In the genomic region with DNA sequence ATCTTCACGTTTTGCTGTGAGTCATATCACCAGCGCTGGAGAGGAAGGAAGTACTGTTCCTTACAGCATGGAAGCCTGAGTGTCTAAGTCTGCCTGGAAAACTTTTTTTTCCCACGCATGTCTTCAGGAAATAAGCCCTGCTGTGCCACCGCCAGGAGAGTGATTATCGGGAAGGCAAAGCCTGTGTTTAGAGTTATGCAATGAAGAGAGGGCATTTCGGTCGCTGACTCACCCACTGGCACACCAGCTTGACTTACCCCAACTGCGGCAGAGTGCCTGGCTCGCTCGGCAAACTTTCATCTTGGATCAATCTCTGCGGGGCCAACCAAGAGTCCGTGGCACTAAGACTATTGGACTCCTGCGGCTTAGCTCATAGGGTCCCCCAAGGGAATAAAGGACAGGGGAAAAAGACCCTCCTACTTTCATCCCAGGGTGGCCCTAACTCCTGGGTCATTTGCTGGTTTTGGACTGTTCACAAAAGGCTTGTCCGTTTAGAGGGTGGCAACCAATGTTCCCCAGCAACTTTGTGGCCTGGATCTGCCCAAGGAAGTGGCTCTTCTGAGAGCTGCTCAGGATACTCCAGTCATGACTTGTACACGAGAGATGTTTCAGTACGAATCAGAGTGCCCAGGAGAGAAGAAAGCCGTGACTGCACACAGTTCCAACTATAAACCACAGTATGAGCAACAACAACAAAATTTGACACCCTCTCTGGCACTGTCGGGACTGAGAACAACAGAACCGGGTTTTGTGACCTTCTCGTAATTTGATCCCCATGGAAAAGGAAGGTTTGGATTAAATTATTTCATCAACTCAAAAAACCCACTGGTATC, we compare ENCODE assay signal across 8 mouse cellular contexts.
DNase-seq lines count a peak whose midpoint lies in the region; ATAC-seq and TF ChIP-seq lines count a peak whose summit lies in the region.
"Had no signal": no experiment of that assay in that cellular context is flagged by ENCODE, and none has a peak within 500 bp of the region (broad histone marks: within the 10 kb centered on the region; RNA-seq: fewer than 3 reads in every experiment).

No protein-coding gene starts in this region.

- H3K27me3 ChIP-seq in stomach, embryonic 15.5 days (replicated peaks): no peaks in the 10 kb centered on the region

- H3K4me1 ChIP-seq in lung, adult 2 months (ENCODE audit: control insufficient read depth, insufficient read depth, low read length): peaks cover 14% of the 10 kb centered on the region
- H3K4me1 ChIP-seq in stomach, embryonic 15.5 days: peaks cover 17% of the 10 kb centered on the region

- no peak overlapping the region for H3K9ac ChIP-seq in stomach, embryonic 15.5 days

- WGBS in lung, adult 2 months: 45% methylated on average over 20 of the region's 20 CpGs
- 76% methylated on average over 20 of the region's 20 CpGs for WGBS in stomach, embryonic 15.5 days

- peak; percentile 47 for DNase-seq in lung, adult 2 months
- no peak for DNase-seq in lung, postnatal 10 days
- peak; percentile 65 for DNase-seq in adrenal gland, postnatal 36 days
- DNase-seq in thymus, postnatal 14 days: no peak
- DNase-seq in kidney, adult 11 months: no peak
- DNase-seq: right cerebral cortex, postnatal 14 days had no signal

- no peak for TF ChIP-seq CTCF in lung, adult 2 months (IDR thresholded peaks at IDR 0.05; ENCODE audit: insufficient read depth, low read length)

- H3K4me2 ChIP-seq in stomach, embryonic 15.5 days: no peak overlapping the region

- H3K4me3 ChIP-seq in lung, adult 2 months (replicated peaks; ENCODE audit: extremely low read depth, low read depth, low read length): no peak overlapping the region
- no peak overlapping the region for H3K4me3 ChIP-seq in stomach, embryonic 15.5 days (replicated peaks)

- H3K27ac ChIP-seq in stomach, embryonic 15.5 days: peak overlapping the region; percentile 45; the same call in 1 of the 2 replicates

- peak; percentile 24; the same call in 1 of the 2 replicates for TF ChIP-seq POLR2A in lung, adult 2 months (IDR thresholded peaks at IDR 0.05; ENCODE audit: borderline replicate concordance, extremely low read depth, low read depth, low read length)

- ATAC-seq in granulocyte monocyte progenitor cell, adult 5-6 weeks (replicated peaks; ENCODE audit: poor library complexity, severe bottlenecking): peak; percentile 35
- no peak for ATAC-seq in stomach, embryonic 15.5 days (ENCODE audit: insufficient read depth, low FRiP score, low read depth)

- H3K36me3 ChIP-seq in stomach, embryonic 15.5 days: no peaks in the 10 kb centered on the region

- H3K9me3 ChIP-seq in stomach, embryonic 15.5 days: no peaks in the 10 kb centered on the region

Comparison
In these comparisons a context has a peak if more than half of its experiments do, and no peak if none do; other contexts are left out.
1. DNase-seq: peak in lung, adult 2 months (single experiment) and adrenal gland, postnatal 36 days (2 of 2); none in lung, postnatal 10 days (single experiment), thymus, postnatal 14 days (single experiment) and kidney, adult 11 months (single experiment).